Mouse (Mus musculus): ENCODE measurements around the gene Vopp1.

DNA sequence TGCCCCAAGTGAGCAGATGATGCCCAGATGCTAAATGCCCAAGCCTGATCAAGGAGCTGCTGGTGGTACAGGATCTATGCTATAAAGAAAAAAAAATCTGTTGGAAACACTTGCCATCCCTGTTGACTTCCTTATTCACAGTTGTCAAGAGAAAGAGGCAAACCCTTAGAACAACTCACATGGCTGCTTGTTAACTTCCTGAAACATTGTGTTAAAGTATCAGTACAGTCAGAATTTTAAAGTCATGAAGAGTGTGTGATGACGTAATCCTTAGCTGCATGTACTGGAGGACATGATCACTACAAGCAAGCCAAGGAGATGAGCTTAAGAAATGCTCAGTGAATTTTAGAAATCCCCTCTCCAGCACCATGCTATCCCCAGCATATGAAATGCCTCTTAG, 51.2 kb downstream of the Vopp1 start:
- TF ChIP-seq CTCF (IDR thresholded peaks at IDR 0.05; ENCODE audit: borderline replicate concordance, insufficient read depth, low read length): no peak
- no peak for TF ChIP-seq POLR2A (IDR thresholded peaks at IDR 0.05; ENCODE audit: low read depth, low read length)
